15 mouse cellular contexts compared by ENCODE assay signal in the genomic region with DNA sequence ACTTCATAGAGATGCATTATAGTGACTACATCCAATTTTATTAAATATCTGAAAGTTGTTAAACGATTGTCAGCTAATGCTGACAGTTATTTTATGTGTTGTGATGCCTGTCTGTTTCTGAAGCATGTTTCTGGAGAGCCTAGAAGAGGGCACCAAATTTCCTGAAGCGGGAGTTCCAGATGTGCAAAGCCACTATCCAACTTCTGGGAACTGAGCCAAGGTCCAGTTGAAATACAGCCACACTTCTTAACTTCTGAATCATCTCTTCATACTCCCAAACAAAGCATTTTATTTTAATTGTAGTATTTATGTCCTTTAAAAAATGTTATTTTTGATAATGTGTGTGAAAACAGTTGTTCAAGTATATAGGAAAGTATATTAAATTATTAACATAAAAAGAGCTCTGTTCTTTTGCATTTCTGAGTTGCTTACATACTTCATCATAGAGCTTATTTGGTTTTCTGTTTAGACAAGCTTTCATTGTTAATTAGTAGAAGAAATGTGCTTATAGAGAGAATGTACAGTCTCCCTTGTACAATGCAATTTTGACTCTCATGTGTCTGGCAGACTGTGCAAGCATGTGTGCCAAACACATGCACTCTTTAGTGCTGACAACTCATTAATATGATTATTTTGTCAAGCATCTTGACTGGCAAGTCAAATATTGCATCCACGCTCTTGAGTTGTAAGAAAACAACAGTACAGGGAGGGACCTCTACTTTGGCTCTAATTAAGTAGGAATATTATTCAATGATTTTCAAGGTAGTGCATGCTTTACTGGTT.
DNase-seq lines count a peak whose midpoint lies in the region; TF ChIP-seq lines count a peak whose summit lies in the region.
"Had no signal": no experiment of that assay in that cellular context is flagged by ENCODE, and none has a peak within 500 bp of the region (broad histone marks: within the 10 kb centered on the region; RNA-seq: fewer than 3 reads in every experiment).

No protein-coding gene starts in this region.

- DNase-seq in gastrocnemius, adult 2 months, result peak; percentile 14
- no peak for DNase-seq in gastrocnemius, adult 8-10 months (ENCODE audit: low spot score in 2 of 2)
- peak; percentile 86 for DNase-seq in 3T3-L1 (ENCODE audit: low read depth, low spot score)
- DNase-seq in Muller cell, postnatal 12 days (ENCODE audit: inconsistent ontology term), result peak; percentile 32
- peak; percentile 36 for DNase-seq in lung, postnatal 10 days
- no peak for DNase-seq in midbrain, embryonic 10.5 days (ENCODE audit: low spot score)
- DNase-seq in ovary, postnatal 14 days (ENCODE audit: low spot score), result no peak
- DNase-seq: adrenal gland, postnatal 14 days; right cerebral cortex, postnatal 25 days had no signal

- no peaks in the 10 kb centered on the region for H3K4me1 ChIP-seq in midbrain, embryonic 10.5 days
- H3K4me1 ChIP-seq: embryonic facial prominence, embryonic 15.5 days; heart, embryonic 10.5 days; liver, embryonic 15.5 days; midbrain, embryonic 12.5 days had no signal

- H3K4me3 ChIP-seq in gastrocnemius, adult 2 months, result no peak overlapping the region
- no peak overlapping the region for H3K4me3 ChIP-seq in midbrain, embryonic 10.5 days
- H3K4me3 ChIP-seq: embryonic facial prominence, embryonic 15.5 days; heart, embryonic 10.5 days; liver, embryonic 15.5 days; midbrain, embryonic 12.5 days; myocyte had no signal

- no peak for TF ChIP-seq CTCF in gastrocnemius, adult 2 months (IDR thresholded peaks at IDR 0.05)

- H3K36me3 ChIP-seq in midbrain, embryonic 10.5 days, result no peaks in the 10 kb centered on the region
- H3K36me3 ChIP-seq: embryonic facial prominence, embryonic 15.5 days; heart, embryonic 10.5 days; liver, embryonic 15.5 days; midbrain, embryonic 12.5 days had no signal

- no peak overlapping the region for H3K27ac ChIP-seq in gastrocnemius, adult 2 months
- H3K27ac ChIP-seq in midbrain, embryonic 10.5 days (replicated peaks), result no peak overlapping the region
- H3K27ac ChIP-seq: embryonic facial prominence, embryonic 15.5 days; heart, embryonic 10.5 days; liver, embryonic 15.5 days; midbrain, embryonic 12.5 days had no signal

- 82% methylated on average over 3 of the region's 3 CpGs for WGBS in midbrain, embryonic 10.5 days

- intact Hi-C loops in gastrocnemius, adult 2 months (cut with DNase I), result no loop called here

- no peaks in the 10 kb centered on the region for H3K27me3 ChIP-seq in midbrain, embryonic 10.5 days (ENCODE audit: low read depth, poor library complexity, severe bottlenecking)
- H3K27me3 ChIP-seq: CH12.LX; embryonic facial prominence, embryonic 15.5 days; liver, embryonic 15.5 days; midbrain, embryonic 12.5 days had no signal

- no peaks in the 10 kb centered on the region for H3K9me3 ChIP-seq in midbrain, embryonic 10.5 days (replicated peaks)
- H3K9me3 ChIP-seq: embryonic facial prominence, embryonic 15.5 days; heart, embryonic 10.5 days; liver, embryonic 15.5 days; midbrain, embryonic 12.5 days had no signal

Comparison
In these comparisons a context has a peak if more than half of its experiments do, and no peak if none do; other contexts are left out.
1. DNase-seq: peak in gastrocnemius, adult 2 months (single experiment), 3T3-L1 (single experiment), Muller cell, postnatal 12 days (single experiment) and lung, postnatal 10 days (single experiment); none in gastrocnemius, adult 8-10 months (0 of 2), midbrain, embryonic 10.5 days (single experiment) and ovary, postnatal 14 days (single experiment).